Mouse (Mus musculus): ENCODE results near the gene Raver2.
A peak's percentile ranks its signal among the peaks of the same experiment; 100 is the strongest.
"Not testable (repeated sequence)": the region's sequence is repeated elsewhere in the genome, so short reads cannot be mapped to it uniquely, and the experiment has no call there.

Raver2 gene

GRCm38 (mm10) chr4:101068786-101069153 is at the start of gene Raver2:
Raver2 (plus strand) TSS chr4:101068983.
- peak in 1 of 2 experiments; percentile 23 for DNase-seq (ENCODE audit: low spot score in 2 of 2)

GRCm38 (mm10) chr4:101020596-101020995 is 48.2 kb upstream of the Raver2 start, which contains the start of gene Gm10577:
Gm10577 (minus strand) TSS chr4:101020696.
- DNase-seq (ENCODE audit: low spot score in 2 of 2), result no peak

- DNase-seq (ENCODE audit: low spot score in 2 of 2), result no peak
Observed at GRCm38 (mm10) chr4:101026566-101026965, 42.2 kb upstream of the Raver2 start.

- no peak for DNase-seq (ENCODE audit: low spot score in 2 of 2)
Observed at GRCm38 (mm10) chr4:101026995-101027394, 41.8 kb upstream of the Raver2 start.

GRCm38 (mm10) chr4:101027852-101028411 is 40.9 kb upstream of the Raver2 start:
- DNase-seq (ENCODE audit: low spot score in 2 of 2), result no peak

- no peak for DNase-seq (ENCODE audit: low spot score in 2 of 2)
Observed at GRCm38 (mm10) chr4:101033047-101033446, 35.7 kb upstream of the Raver2 start.

- no peak for DNase-seq (ENCODE audit: low spot score in 2 of 2)
Observed at GRCm38 (mm10) chr4:101035131-101035530, 33.7 kb upstream of the Raver2 start.

- peak; percentile 30 to 56 for DNase-seq (ENCODE audit: low spot score in 2 of 2)
Observed at GRCm38 (mm10) chr4:101037156-101037555, 31.6 kb upstream of the Raver2 start.

GRCm38 (mm10) chr4:101043691-101044090 is 25.1 kb upstream of the Raver2 start:
- no peak for DNase-seq (ENCODE audit: low spot score in 2 of 2)

- DNase-seq (ENCODE audit: low spot score in 2 of 2), result no peak
Observed at GRCm38 (mm10) chr4:101044149-101044548, 24.6 kb upstream of the Raver2 start.

GRCm38 (mm10) chr4:101046576-101046975 is 22.2 kb upstream of the Raver2 start:
- no peak for DNase-seq (ENCODE audit: low spot score in 2 of 2)

GRCm38 (mm10) chr4:101062146-101062545 is 6.6 kb upstream of the Raver2 start:
- DNase-seq (ENCODE audit: low spot score in 2 of 2), result peak in 1 of 2 experiments; percentile 17

- no peak for DNase-seq (ENCODE audit: low spot score in 2 of 2)
Observed at GRCm38 (mm10) chr4:101066401-101066800, 2.4 kb upstream of the Raver2 start.

- DNase-seq (ENCODE audit: low spot score in 2 of 2), result peak in 1 of 2 experiments; percentile 42
Observed at GRCm38 (mm10) chr4:101069154-101069971, 580 bp downstream of the Raver2 start.

- DNase-seq (ENCODE audit: low spot score in 2 of 2), result no peak
Observed at GRCm38 (mm10) chr4:101071570-101071969, 2.8 kb downstream of the Raver2 start.

GRCm38 (mm10) chr4:101076425-101076824 is 7.6 kb downstream of the Raver2 start:
- no peak for DNase-seq (ENCODE audit: low spot score in 2 of 2)

- DNase-seq (ENCODE audit: low spot score in 2 of 2), result no peak
Observed at GRCm38 (mm10) chr4:101080016-101080415, 11.2 kb downstream of the Raver2 start.

- DNase-seq (ENCODE audit: low spot score in 2 of 2), result no peak
Observed at GRCm38 (mm10) chr4:101082176-101082888, 13.5 kb downstream of the Raver2 start.

GRCm38 (mm10) chr4:101084863-101085262 is 16.1 kb downstream of the Raver2 start:
- no peak for DNase-seq (ENCODE audit: low spot score in 2 of 2)

GRCm38 (mm10) chr4:101086040-101086439 is 17.3 kb downstream of the Raver2 start:
- DNase-seq (ENCODE audit: low spot score in 2 of 2), result no peak

GRCm38 (mm10) chr4:101087721-101088120 is 18.9 kb downstream of the Raver2 start:
- no peak for DNase-seq (ENCODE audit: low spot score in 2 of 2)

GRCm38 (mm10) chr4:101090630-101091029 is 21.8 kb downstream of the Raver2 start:
- not testable (repeated sequence) for DNase-seq (ENCODE audit: low spot score in 2 of 2)
